Mouse (Mus musculus): ENCODE results near the gene Slamf9. TPM values are rescaled to one million over a fixed set of nuclear protein-coding genes. Genes with fewer than 3 reads are reported as not detected.

Gene Slamf9
- total and polyA plus RNA-seq, 3 experiments: 0.38 TPM; not detected in 2

DNA sequence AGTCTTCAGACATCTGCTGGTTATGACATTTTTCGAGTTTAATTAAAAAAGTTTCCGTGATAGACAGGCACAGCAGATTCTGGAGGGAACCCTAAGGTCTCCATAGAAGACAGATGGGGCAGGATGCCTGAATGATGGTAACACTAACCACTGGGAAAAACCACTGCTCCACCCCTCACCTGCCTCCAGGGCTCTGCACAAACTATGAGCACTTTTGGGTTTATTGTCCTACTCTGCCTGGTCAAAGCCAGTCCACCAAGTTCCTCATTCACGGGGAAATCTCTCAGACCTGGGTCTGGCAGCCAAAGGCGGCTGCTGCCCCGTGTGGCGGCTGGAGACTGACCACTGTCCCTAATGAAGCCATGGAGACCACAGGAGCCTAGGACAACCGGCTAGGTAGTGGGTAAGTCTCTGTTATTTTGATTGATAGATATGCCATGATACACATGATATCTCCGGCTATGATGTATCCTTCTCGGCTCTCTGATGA, 44.4 kb upstream of the Slamf9 start:
- H3K9me3 ChIP-seq (replicated peaks; ENCODE audit: insufficient read depth, low read length): no peaks in the 10 kb centered on the region
- H3K79me2 ChIP-seq (ENCODE audit: control insufficient read depth, insufficient read depth, low read length, poor library complexity): no peaks in the 10 kb centered on the region
- H3K4me1 ChIP-seq (ENCODE audit: control insufficient read depth in 1 of 2, insufficient read depth in 2 of 2, low read length in 2 of 2): no peaks in the 10 kb centered on the region; a peak in 1 of 4 replicates
- no peak overlapping the region for H3K9ac ChIP-seq (ENCODE audit: control insufficient read depth, low read depth, low read length, poor library complexity, severe bottlenecking)
- no peak for DNase-seq (ENCODE audit: low read depth, low spot score)
- H3K36me3 ChIP-seq (ENCODE audit: control insufficient read depth in 1 of 2, insufficient read depth in 2 of 2, low read length in 2 of 2): no peaks in the 10 kb centered on the region
- H3K4me3 ChIP-seq (ENCODE audit: control insufficient read depth in 1 of 2, insufficient read depth in 1 of 2, low read depth in 2 of 2, low read length in 2 of 2): no peak overlapping the region
- no peak for TF ChIP-seq GABPA (IDR thresholded peaks at IDR 0.05; ENCODE audit: low read depth, low read length)
- no peak for TF ChIP-seq JUND (IDR thresholded peaks at IDR 0.05; ENCODE audit: low read depth, low read length)
- TF ChIP-seq RCOR1 (IDR thresholded peaks at IDR 0.05; ENCODE audit: low read depth, low read length): no peak
- no peak for TF ChIP-seq TCF12 (IDR thresholded peaks at IDR 0.05; ENCODE audit: low read depth, low read length)
- no peak for TF ChIP-seq SMC3 (IDR thresholded peaks at IDR 0.05; ENCODE audit: low read depth, low read length)
- H3K27me3 ChIP-seq (ENCODE audit: control insufficient read depth in 1 of 2, insufficient read depth in 2 of 2, low read length in 2 of 2): peaks cover 0 to 2% of the 10 kb centered on the region in 2 experiments; a peak in 1 of 4 replicates
- H3K27ac ChIP-seq (ENCODE audit: control insufficient read depth, low read depth, low read length): no peak overlapping the region

DNA sequence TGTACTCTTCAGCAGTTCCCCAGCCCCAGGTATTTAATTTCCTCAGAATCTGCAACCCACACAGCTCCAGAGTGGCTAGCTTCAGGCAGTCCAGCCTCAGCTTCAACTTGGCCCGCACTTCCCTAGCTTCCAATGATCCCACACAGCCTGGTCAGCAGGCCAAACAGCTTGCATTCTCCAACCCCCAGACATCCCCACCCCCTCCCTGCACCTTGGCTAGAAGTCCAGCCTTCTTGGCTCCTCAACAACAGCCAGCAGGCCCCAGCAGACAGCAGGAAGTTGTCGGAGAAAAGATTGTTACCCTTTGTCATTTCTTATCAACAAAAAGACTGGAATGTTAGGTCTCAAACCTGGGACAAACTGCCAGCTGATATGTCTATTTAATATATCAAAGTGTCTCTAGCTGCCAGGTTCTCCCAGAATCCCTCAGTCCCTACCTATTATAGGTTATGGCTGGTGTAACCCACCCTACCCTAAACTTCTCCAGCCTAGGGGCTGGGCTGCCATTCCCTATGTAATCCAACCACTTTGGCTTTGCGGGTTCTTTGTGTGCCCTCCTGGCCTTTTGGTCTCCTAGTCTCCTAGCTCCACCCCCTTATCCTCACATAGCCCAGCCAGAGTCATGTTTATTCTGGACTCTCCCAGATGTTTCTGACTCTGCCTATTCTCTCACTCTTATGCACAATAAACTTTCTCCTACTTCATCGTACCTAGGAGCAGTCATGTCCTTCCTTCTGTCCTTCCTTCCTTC, 43.1 kb upstream of the Slamf9 start:
- Histone ChIP-seq H3K9me3 (replicated peaks; ENCODE audit: insufficient read depth, low read length) (no peaks in the 10 kb centered on the region), H3K27ac (ENCODE audit: control insufficient read depth, low read depth, low read length) (no peak overlapping the region), H3K79me2 (ENCODE audit: control insufficient read depth, insufficient read depth, low read length, poor library complexity) (no peaks in the 10 kb centered on the region), H3K4me3 (ENCODE audit: control insufficient read depth in 1 of 2, insufficient read depth in 1 of 2, low read depth in 2 of 2, low read length in 2 of 2) (no peak overlapping the region), H3K27me3 (ENCODE audit: control insufficient read depth in 1 of 2, insufficient read depth in 2 of 2, low read length in 2 of 2) (peaks cover 7 to 9% of the 10 kb centered on the region in 2 experiments), H3K36me3 (ENCODE audit: control insufficient read depth in 1 of 2, insufficient read depth in 2 of 2, low read length in 2 of 2) (no peaks in the 10 kb centered on the region), H3K9ac (ENCODE audit: control insufficient read depth, low read depth, low read length, poor library complexity, severe bottlenecking) (no peak overlapping the region), H3K4me1 (ENCODE audit: control insufficient read depth in 1 of 2, insufficient read depth in 2 of 2, low read length in 2 of 2) (no peaks in the 10 kb centered on the region; a peak in 1 of 4 replicates)
- TF ChIP-seq POLR2AphosphoS5 (IDR thresholded peaks at IDR 0.05; ENCODE audit: borderline replicate concordance, low read depth, low read length): no peak
- TF ChIP-seq E2F4 (IDR thresholded peaks at IDR 0.05; ENCODE audit: borderline replicate concordance, low read depth, low read length): no peak
- no peak for TF ChIP-seq RAD21 (IDR thresholded peaks at IDR 0.05; ENCODE audit: low read depth, low read length)
- DNase-seq (ENCODE audit: low read depth, low spot score): no peak

DNA sequence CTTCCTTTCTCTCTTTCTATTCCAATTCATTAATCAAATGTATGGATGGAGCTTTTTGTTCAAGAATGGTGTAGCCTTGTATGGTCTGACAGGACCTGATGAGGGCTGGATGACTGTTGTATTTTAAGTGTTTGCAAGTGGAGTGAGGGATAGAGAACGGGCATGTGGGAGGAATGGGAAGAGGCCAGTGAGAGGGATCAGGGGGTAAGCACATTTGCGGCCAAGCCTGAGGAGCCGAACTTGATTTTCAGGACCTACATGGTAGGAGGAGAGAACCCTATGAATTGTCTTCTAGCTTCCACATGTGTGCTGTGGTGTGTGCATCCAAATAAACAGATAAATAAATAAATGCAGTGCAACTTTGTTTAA, 42.6 kb upstream of the Slamf9 start:
- Histone ChIP-seq H3K79me2 (ENCODE audit: control insufficient read depth, insufficient read depth, low read length, poor library complexity) (no peaks in the 10 kb centered on the region), H3K9me3 (replicated peaks; ENCODE audit: insufficient read depth, low read length) (no peaks in the 10 kb centered on the region), H3K36me3 (ENCODE audit: control insufficient read depth in 1 of 2, insufficient read depth in 2 of 2, low read length in 2 of 2) (no peaks in the 10 kb centered on the region), H3K9ac (ENCODE audit: control insufficient read depth, low read depth, low read length, poor library complexity, severe bottlenecking) (no peak overlapping the region), H3K27me3 (ENCODE audit: control insufficient read depth in 1 of 2, insufficient read depth in 2 of 2, low read length in 2 of 2) (peaks cover 9 to 12% of the 10 kb centered on the region in 2 experiments), H3K4me1 (ENCODE audit: control insufficient read depth in 1 of 2, insufficient read depth in 2 of 2, low read length in 2 of 2) (no peaks in the 10 kb centered on the region; a peak in 1 of 4 replicates), H3K4me3 (ENCODE audit: control insufficient read depth in 1 of 2, insufficient read depth in 1 of 2, low read depth in 2 of 2, low read length in 2 of 2) (no peak overlapping the region), H3K27ac (ENCODE audit: control insufficient read depth, low read depth, low read length) (no peak overlapping the region)
- no peak for DNase-seq (ENCODE audit: low read depth, low spot score)
- TF ChIP-seq MAZ (IDR thresholded peaks at IDR 0.05; ENCODE audit: low read depth, low read length) (no peak), NELFE (IDR thresholded peaks at IDR 0.05; ENCODE audit: low read depth, low read length) (no peak), ZMIZ1 (IDR thresholded peaks at IDR 0.05; ENCODE audit: low read depth, low read length) (no peak), BHLHE40 (IDR thresholded peaks at IDR 0.05; ENCODE audit: borderline replicate concordance, low read depth, low read length) (no peak), MEF2A (IDR thresholded peaks at IDR 0.05; ENCODE audit: extremely low read depth, insufficient replicate concordance, low read depth, low read length, poor library complexity, severe bottlenecking) (no peak), POLR2AphosphoS5 (IDR thresholded peaks at IDR 0.05; ENCODE audit: borderline replicate concordance, low read depth, low read length) (no peak), JUND (IDR thresholded peaks at IDR 0.05; ENCODE audit: low read depth, low read length) (no peak), ZKSCAN1 (IDR thresholded peaks at IDR 0.05; ENCODE audit: low read depth, low read length) (no peak)

Measured in MEL (cell line).